Mouse (Mus musculus) lung, embryonic 14.5 days (tissue): ENCODE results near the gene Hid1. TPM values are rescaled to one million over a fixed set of nuclear protein-coding genes. Genes with fewer than 3 reads are reported as not detected.

ENCODE experiments used
- ATAC-seq: fragments of 200-750 bp; cut with Nextera tagmentation; 2 replicates; pipeline ENCODE4 v1.8.0; 2017; ENCODE audit warnings: mild to moderate bottlenecking, moderate TSS enrichment, moderate library complexity; ENCODE audit not compliant: insufficient read depth
- DNase-seq: peaks from one replicate; pipeline ENCODE4 v3.0.0-alpha.2; 2015
- H3K27ac ChIP-seq: fragments of 300-500 bp; sonication (generic); 2 replicates; pipeline ENCODE4 v1.5.1; 2014; ENCODE audit warnings: low read depth, mild to moderate bottlenecking, moderate library complexity
- H3K27me3 ChIP-seq: fragments of 300-500 bp; sonication (generic); 2 replicates; pipeline ENCODE4 v1.6.1; 2014; ENCODE audit warnings: low read length, control low read depth; ENCODE audit not compliant: insufficient read depth
- H3K36me3 ChIP-seq: fragments of 300-500 bp; sonication (generic); 2 replicates; pipeline ENCODE4 v1.6.1; 2014; ENCODE audit warnings: control low read depth; ENCODE audit not compliant: insufficient read depth
- H3K4me1 ChIP-seq: fragments of 300-500 bp; sonication (generic); 2 replicates; pipeline ENCODE4 v1.6.1; 2014; ENCODE audit warnings: antibody characterized with exemption, control low read depth; ENCODE audit not compliant: insufficient read depth
- H3K4me2 ChIP-seq: fragments of 300-500 bp; sonication (generic); 2 replicates; pipeline ENCODE4 v1.6.1; 2014; ENCODE audit warnings: mild to moderate bottlenecking
- H3K4me3 ChIP-seq: fragments of 300-500 bp; sonication (generic); 2 replicates; pipeline ENCODE4 v1.5.1; 2014; ENCODE audit warnings: low read depth, low read length
- H3K9ac ChIP-seq: fragments of 300-500 bp; sonication (generic); 2 replicates; pipeline ENCODE4 v1.6.1; 2014
- H3K9me3 ChIP-seq: fragments of 300-500 bp; sonication (generic); 2 replicates; pipeline ENCODE4 v1.6.1; 2016; ENCODE audit warnings: low read depth, low read length, control low read depth
- CTCF ChIP-seq: IDR thresholded peaks from 2 replicates; pipeline ENCODE4 v1.5.1; 2016; ENCODE audit warnings: antibody characterized with exemption, low read depth
- WGBS: fragments of 180-500 bp; shearing (Covaris S2); extraction: QIAGEN DNeasy Blood & Tissue Kit; methylation state at CpG from one replicate; pipeline ENCODE4 v1.1.7; 2014; 5-methylcytosine and 5-hydroxymethylcytosine counted together
- polyA plus RNA-seq: library from polyadenylated mRNA; unstranded; fragments of >200 nt; fragmentation: Nextera tagmentation; extraction: Ambion mirVana; gene quantifications from 2 replicates; pipeline ENCODE4 v1.2.1, GENCODE M21; 2014

Gene Hid1
- polyA plus RNA-seq, 1 experiment from 2014 or later: 7.4 TPM

GRCm38 (mm10) chr11:115337826-115338225 is 29.7 kb downstream of the Hid1 start:
- ATAC-seq: no peak
- H3K9me3 ChIP-seq: no peaks in the 10 kb centered on the region
- no peak for TF ChIP-seq CTCF
- H3K4me2 ChIP-seq: no peak overlapping the region
- no peak overlapping the region for H3K4me3 ChIP-seq
- 28% methylated on average over 1 of the region's 1 CpGs for WGBS
- no peaks in the 10 kb centered on the region for H3K36me3 ChIP-seq
- H3K27ac ChIP-seq: no peak overlapping the region
- H3K9ac ChIP-seq: no peak overlapping the region
- DNase-seq: no peak
- H3K27me3 ChIP-seq: peaks cover 48% of the 10 kb centered on the region
- no peaks in the 10 kb centered on the region for H3K4me1 ChIP-seq

DNA sequence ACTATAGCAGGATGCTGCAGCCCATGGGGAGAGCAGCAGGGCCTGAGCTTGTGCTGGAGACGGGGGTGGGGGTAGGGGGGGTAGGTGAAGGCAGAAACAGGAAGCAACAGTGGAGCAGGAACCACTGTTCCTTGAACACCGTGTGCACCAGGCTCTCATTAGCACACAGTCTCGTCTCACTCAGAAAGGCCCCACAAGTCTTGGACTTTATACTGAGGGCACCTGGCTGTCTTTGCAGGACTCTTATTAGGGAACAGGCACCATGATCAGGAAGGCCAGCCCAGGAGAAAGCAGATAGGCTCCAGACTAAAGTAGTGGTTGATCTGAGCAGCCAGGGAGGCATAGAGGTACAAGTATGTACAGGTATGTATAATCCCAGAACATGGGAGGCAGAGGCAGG is 30.2 kb downstream of the Hid1 start:
- no peak for TF ChIP-seq CTCF
- Histone ChIP-seq H3K4me3 (no peak overlapping the region), H3K27me3 (peaks cover 53% of the 10 kb centered on the region), H3K9me3 (no peaks in the 10 kb centered on the region), H3K27ac (no peak overlapping the region), H3K36me3 (no peaks in the 10 kb centered on the region), H3K4me2 (no peak overlapping the region), H3K9ac (no peak overlapping the region), H3K4me1 (no peaks in the 10 kb centered on the region)
- no peak for DNase-seq
- no peak for ATAC-seq
- WGBS: 33% methylated on average over 3 of the region's 3 CpGs

DNA sequence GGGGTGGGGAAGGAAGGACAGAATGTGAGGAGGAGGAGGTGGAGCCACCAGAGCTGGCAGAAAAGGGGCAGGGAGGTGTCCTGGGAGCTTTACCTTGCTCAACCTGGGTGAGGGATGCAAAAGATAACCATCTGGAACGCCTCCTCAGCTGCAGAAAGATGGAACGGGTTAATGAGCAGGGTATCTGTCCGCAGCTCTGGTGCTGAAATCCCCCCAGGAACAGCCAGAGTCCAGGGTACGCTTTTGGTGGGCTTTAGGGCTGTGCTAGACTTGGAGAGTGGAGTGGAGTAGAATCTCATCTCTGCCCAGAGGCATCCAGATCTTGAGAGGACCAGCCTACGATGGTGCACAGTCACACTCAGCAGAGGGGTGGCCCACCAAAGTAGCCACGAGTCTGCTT is 31.4 kb downstream of the Hid1 start:
- WGBS: 12% methylated on average over 6 of the region's 6 CpGs
- H3K9me3 ChIP-seq: no peaks in the 10 kb centered on the region
- no peak for ATAC-seq
- H3K27ac ChIP-seq: no peak overlapping the region
- H3K4me3 ChIP-seq: no peak overlapping the region
- no peak overlapping the region for H3K9ac ChIP-seq
- H3K4me2 ChIP-seq: no peak overlapping the region
- TF ChIP-seq CTCF: no peak
- H3K27me3 ChIP-seq: peaks cover 59% of the 10 kb centered on the region
- no peaks in the 10 kb centered on the region for H3K36me3 ChIP-seq
- DNase-seq: peak; percentile 49
- H3K4me1 ChIP-seq: no peaks in the 10 kb centered on the region

DNA sequence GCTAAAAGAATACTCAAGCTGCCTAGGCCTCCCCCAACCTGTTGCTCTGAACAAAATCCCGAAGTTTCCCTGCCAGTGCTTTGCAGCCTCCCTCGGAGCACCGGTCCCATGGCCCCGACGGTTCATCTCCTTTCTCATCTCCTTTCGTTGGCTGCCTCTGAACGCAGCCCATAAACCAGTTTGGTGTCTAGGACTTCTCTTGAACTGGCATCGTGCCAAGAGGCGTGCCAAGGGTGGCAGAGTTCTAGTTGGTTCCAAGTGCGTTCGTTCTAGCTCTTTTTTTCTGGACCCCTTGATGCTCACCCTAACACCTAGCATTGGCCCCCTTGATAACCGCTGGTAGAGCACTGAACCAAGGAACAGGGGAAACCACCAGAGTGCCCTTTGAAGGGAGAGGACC is 32.3 kb downstream of the Hid1 start:
- no peak for TF ChIP-seq CTCF
- WGBS: 57% methylated on average over 12 of the region's 12 CpGs
- ATAC-seq (no peak), DNase-seq (no peak)
- H3K9me3 ChIP-seq: no peaks in the 10 kb centered on the region
- H3K4me1 ChIP-seq: no peaks in the 10 kb centered on the region
- no peak overlapping the region for H3K27ac ChIP-seq
- H3K27me3 ChIP-seq: peaks cover 59% of the 10 kb centered on the region
- H3K4me3 ChIP-seq: no peak overlapping the region
- H3K4me2 ChIP-seq: no peak overlapping the region
- H3K9ac ChIP-seq: no peak overlapping the region
- H3K36me3 ChIP-seq: no peaks in the 10 kb centered on the region

DNA sequence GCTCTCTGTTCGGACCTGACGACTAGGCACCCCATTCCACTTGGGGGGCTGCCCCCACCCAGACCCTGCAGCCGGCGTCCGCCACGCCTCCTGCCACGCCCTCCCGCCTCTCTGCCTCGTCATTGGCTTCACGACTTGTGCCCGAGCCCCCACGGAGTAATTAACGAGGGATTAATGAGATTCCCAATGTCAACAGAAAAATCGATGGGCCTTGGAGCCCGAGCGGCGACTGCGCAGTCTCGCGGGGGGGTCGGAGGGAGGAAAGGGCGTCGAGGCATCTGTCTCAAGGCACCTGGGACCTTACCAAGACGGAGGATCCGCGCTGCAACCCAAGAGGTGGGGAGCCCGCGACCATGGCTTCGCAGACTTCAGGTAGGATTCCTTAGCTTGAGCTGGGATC is 33.0 kb downstream of the Hid1 start, which contains the start of gene Otop3:
Gene Otop3, plus strand, starts transcription at position 201 of the 400 bp plus-strand sequence.
- Histone ChIP-seq H3K27ac (no peak within 1 kb of the TSS), H3K4me1 (no peaks in the 10 kb centered on the region), H3K9me3 (no peaks in the 10 kb centered on the region), H3K4me2 (peak within 1 kb of the TSS; percentile 18; the same call in 1 of the 2 replicates), H3K4me3 (no peak within 1 kb of the TSS), H3K36me3 (no peaks in the 10 kb centered on the region), H3K9ac (no peak within 1 kb of the TSS), H3K27me3 (peaks cover 61% of the 10 kb centered on the region)
- DNase-seq: no peak
- TF ChIP-seq CTCF: no peak
- WGBS: 4% methylated on average over 29 of the region's 29 CpGs
- ATAC-seq: no peak

DNA sequence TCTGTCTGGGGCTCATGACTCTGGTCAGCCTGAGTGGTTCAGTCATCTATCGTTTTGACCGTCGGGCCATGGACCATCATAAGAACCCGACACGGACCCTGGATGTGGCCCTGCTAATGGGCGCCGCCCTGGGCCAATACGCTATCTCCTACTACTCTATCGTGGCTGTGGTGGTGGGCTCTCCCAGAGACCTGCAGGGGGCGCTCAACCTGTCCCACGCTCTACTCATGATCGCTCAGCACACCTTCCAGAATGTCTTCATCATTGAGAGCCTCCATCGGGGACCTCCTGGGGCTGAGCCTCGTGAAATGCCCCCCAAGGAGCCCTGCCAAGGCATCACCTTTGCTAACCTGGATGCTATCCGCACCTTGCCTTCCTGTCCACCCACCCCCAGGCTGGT is 38.2 kb downstream of the Hid1 start:
- DNase-seq (no peak), ATAC-seq (no peak)
- H3K4me2 ChIP-seq: no peak overlapping the region
- H3K9me3 ChIP-seq: no peaks in the 10 kb centered on the region
- H3K27ac ChIP-seq: no peak overlapping the region
- 75% methylated on average over 15 of the region's 15 CpGs for WGBS
- no peaks in the 10 kb centered on the region for H3K4me1 ChIP-seq
- peaks cover 34% of the 10 kb centered on the region for H3K27me3 ChIP-seq
- TF ChIP-seq CTCF: 0 out of 2 replicates have a peak, but pooled peaks have one; percentile 21
- H3K36me3 ChIP-seq: no peaks in the 10 kb centered on the region
- no peak overlapping the region for H3K4me3 ChIP-seq
- no peak overlapping the region for H3K9ac ChIP-seq

DNA sequence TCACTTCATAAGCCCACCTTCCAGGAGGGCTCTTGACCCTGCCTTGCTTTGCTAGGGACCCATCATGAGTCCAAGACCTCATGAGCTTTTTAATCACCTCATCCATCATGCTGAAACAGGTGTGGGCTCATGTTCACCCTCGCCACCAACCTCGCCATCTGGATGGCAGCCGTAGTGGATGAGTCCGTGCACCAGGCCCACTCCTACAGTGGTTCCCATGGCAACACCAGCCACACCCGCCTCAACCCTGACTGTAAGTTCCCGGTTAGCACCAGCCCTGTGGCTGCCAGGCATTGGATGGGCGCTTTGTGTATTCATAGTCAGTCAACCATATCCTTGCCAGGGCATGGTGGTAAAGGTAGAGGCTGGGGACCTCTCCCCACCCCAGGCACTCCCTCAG is 40.8 kb downstream of the Hid1 start:
- no peak overlapping the region for H3K4me2 ChIP-seq

GRCm38 (mm10) chr11:115323354-115323753 is 44.2 kb downstream of the Hid1 start:
- H3K9ac ChIP-seq: no peak overlapping the region
- TF ChIP-seq CTCF: no peak
- peaks cover 65% of the 10 kb centered on the region for H3K27me3 ChIP-seq
- WGBS: 12% methylated on average over 32 of the region's 32 CpGs
- ATAC-seq (no peak), DNase-seq (no peak)
- H3K27ac ChIP-seq: no peak overlapping the region
- no peaks in the 10 kb centered on the region for H3K9me3 ChIP-seq
- H3K36me3 ChIP-seq: no peaks in the 10 kb centered on the region
- no peaks in the 10 kb centered on the region for H3K4me1 ChIP-seq
- H3K4me2 ChIP-seq: no peak overlapping the region
- no peak overlapping the region for H3K4me3 ChIP-seq

More for the DNA sequence above, 40.8 kb downstream of the Hid1 start:
- Histone ChIP-seq H3K4me3 (no peak overlapping the region), H3K4me1 (no peaks in the 10 kb centered on the region), H3K27ac (no peak overlapping the region), H3K9ac (no peak overlapping the region), H3K27me3 (peaks cover 37% of the 10 kb centered on the region), H3K36me3 (no peaks in the 10 kb centered on the region), H3K9me3 (no peaks in the 10 kb centered on the region)
- DNase-seq (no peak), ATAC-seq (no peak)
- WGBS: 57% methylated on average over 7 of the region's 7 CpGs
- TF ChIP-seq CTCF: no peak
